Mouse (Mus musculus) lung, postnatal 10 days (tissue): ENCODE measurements around the gene Rab7b.

Experiments used
- DNase-seq: peaks from one replicate; pipeline ENCODE4 v3.0.0; 2021

Rab7b gene

GRCm38 (mm10) chr1:131688475-131688874 lies at the start of gene Rab7b:
Gene Rab7b (plus strand): TSS chr1:131688695.
- peak; percentile 79 for DNase-seq

GRCm38 (mm10) chr1:131640062-131640461 lies 48.4 kb upstream of the Rab7b start:
- no peak for DNase-seq

GRCm38 (mm10) chr1:131641565-131641964 lies 46.9 kb upstream of the Rab7b start:
- DNase-seq, result no peak

- no peak for DNase-seq
Observed at GRCm38 (mm10) chr1:131642251-131642650, 46.2 kb upstream of the Rab7b start.

GRCm38 (mm10) chr1:131652670-131653443 lies 35.6 kb upstream of the Rab7b start:
- no peak for DNase-seq

- DNase-seq, result no peak
Observed at GRCm38 (mm10) chr1:131655601-131656000, 32.9 kb upstream of the Rab7b start.

GRCm38 (mm10) chr1:131657945-131658354 lies 30.5 kb upstream of the Rab7b start:
- peak; percentile 94 for DNase-seq

GRCm38 (mm10) chr1:131659512-131660085 lies 28.9 kb upstream of the Rab7b start:
- no peak for DNase-seq

- no peak for DNase-seq
Observed at GRCm38 (mm10) chr1:131660266-131660665, 28.2 kb upstream of the Rab7b start.

- DNase-seq, result no peak
Observed at GRCm38 (mm10) chr1:131660716-131661472, 27.6 kb upstream of the Rab7b start.

- no peak for DNase-seq
Observed at GRCm38 (mm10) chr1:131661749-131662148, 26.7 kb upstream of the Rab7b start.

GRCm38 (mm10) chr1:131663286-131663995 lies 25.1 kb upstream of the Rab7b start:
- no peak for DNase-seq

- DNase-seq, result no peak
Observed at GRCm38 (mm10) chr1:131664136-131664535, 24.4 kb upstream of the Rab7b start.

- no peak for DNase-seq
Observed at GRCm38 (mm10) chr1:131665886-131666285, 22.6 kb upstream of the Rab7b start.

- no peak for DNase-seq
Observed at GRCm38 (mm10) chr1:131671113-131671512, 17.4 kb upstream of the Rab7b start.

GRCm38 (mm10) chr1:131672361-131672760 lies 16.1 kb upstream of the Rab7b start:
- DNase-seq, result no peak

- DNase-seq, result no peak
Observed at GRCm38 (mm10) chr1:131679644-131680043, 8.9 kb upstream of the Rab7b start.

GRCm38 (mm10) chr1:131687739-131688138 lies 756 bp upstream of the Rab7b start:
- DNase-seq, result no peak

GRCm38 (mm10) chr1:131689016-131689415 lies 521 bp downstream of the Rab7b start:
- no peak for DNase-seq

- no peak for DNase-seq
Observed at GRCm38 (mm10) chr1:131689899-131690298, 1.4 kb downstream of the Rab7b start.

- peak; percentile 86 for DNase-seq
Observed at GRCm38 (mm10) chr1:131690435-131690834, 1.9 kb downstream of the Rab7b start.

- no peak for DNase-seq
Observed at GRCm38 (mm10) chr1:131691356-131691755, 2.9 kb downstream of the Rab7b start.

- DNase-seq, result no peak
Observed at GRCm38 (mm10) chr1:131695308-131695707, 6.8 kb downstream of the Rab7b start.
